Mouse (Mus musculus): ENCODE measurements around the gene Sec1. TPM values are rescaled to one million over a fixed set of nuclear protein-coding genes. Genes with fewer than 3 reads are reported as not detected.

Gene Sec1
- polyA plus RNA-seq, 1 experiment from 2014 or later: 0.13 TPM

- Histone ChIP-seq H3K27me3 (ENCODE audit: insufficient read depth, low read length) (no peaks in the 10 kb centered on the region), H3K27ac (no peak overlapping the region), H3K4me2 (ENCODE audit: low read length) (peak overlapping the region; percentile 67), H3K4me1 (replicated peaks; ENCODE audit: insufficient read depth, low read length) (peaks cover 37% of the 10 kb centered on the region), H3K9ac (ENCODE audit: low read depth, low read length) (no peak overlapping the region), H3K4me3 (replicated peaks; ENCODE audit: low read depth, low read length) (0 out of 2 replicates have a peak overlapping the region, but pooled peaks have one; percentile 4), H3K9me3 (replicated peaks; ENCODE audit: low read length) (no peaks in the 10 kb centered on the region), H3K36me3 (ENCODE audit: insufficient read depth, low read length) (0 out of 2 replicates have a peak, but pooled peaks cover 3% of the 10 kb centered on the region)
- ATAC-seq (replicated peaks; ENCODE audit: low FRiP score, low read depth) (no peak), DNase-seq (ENCODE audit: low spot score) (peak; percentile 66)
- TF ChIP-seq CTCF (IDR thresholded peaks at IDR 0.05; ENCODE audit: low read depth): no peak
- 56% methylated on average over 13 of the region's 17 CpGs for WGBS
These were observed 52.7 kb downstream of the Sec1 start for GRCm38 (mm10) chr7:45641391-45642040.

DNA sequence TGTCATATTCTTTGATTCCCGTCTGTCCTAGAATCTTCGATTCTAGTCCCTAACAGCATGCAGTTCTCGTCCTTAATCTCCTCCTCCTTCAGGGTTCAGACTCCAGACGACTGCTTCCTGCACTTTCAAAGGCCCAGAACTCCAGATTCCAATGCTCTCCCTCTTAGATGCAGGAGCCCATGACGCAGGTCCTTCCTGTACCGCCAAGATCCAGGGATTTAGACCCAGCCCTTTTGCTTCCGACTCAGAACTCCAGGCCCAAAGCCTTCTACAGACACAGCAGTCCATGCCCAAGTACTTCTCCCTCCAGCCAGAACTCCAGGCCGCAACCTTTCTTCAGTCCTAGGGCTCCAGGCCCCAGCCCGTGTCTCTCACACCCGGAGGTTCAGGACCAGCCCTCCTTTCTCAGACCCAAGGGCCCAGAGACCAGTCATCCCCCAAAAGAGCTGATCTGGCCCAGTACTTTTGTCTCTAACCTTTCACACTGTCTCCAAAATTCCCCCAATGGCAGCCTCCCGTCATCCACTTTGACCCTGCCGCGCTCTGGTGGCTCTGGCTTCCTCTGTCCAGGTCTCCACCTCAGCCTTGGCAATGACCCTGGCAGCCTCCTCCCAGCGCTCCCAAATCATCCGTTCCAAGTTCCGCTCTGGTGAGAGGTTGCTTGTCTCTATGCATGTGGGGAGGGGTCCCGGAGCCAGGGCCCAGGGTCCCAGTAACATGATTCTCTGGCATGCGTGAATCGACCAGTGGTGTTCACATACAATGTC, 53.8 kb downstream of the Sec1 start:
- TF ChIP-seq CTCF (IDR thresholded peaks at IDR 0.05; ENCODE audit: low read depth): no peak
- no peak overlapping the region; the same call in 1 of the 2 replicates for H3K27ac ChIP-seq
- H3K4me1 ChIP-seq (replicated peaks; ENCODE audit: insufficient read depth, low read length): peaks cover 37% of the 10 kb centered on the region
- no peak overlapping the region for H3K4me3 ChIP-seq (replicated peaks; ENCODE audit: low read depth, low read length)
- DNase-seq (ENCODE audit: low spot score): no peak
- H3K4me2 ChIP-seq (ENCODE audit: low read length): no peak overlapping the region
- 0 out of 2 replicates have a peak, but pooled peaks cover 4% of the 10 kb centered on the region for H3K36me3 ChIP-seq (ENCODE audit: insufficient read depth, low read length)
- WGBS: 59% methylated on average over 19 of the region's 19 CpGs
- no peaks in the 10 kb centered on the region for H3K9me3 ChIP-seq (replicated peaks; ENCODE audit: low read length)
- ATAC-seq (replicated peaks; ENCODE audit: low FRiP score, low read depth): no peak
- H3K27me3 ChIP-seq (ENCODE audit: insufficient read depth, low read length): no peaks in the 10 kb centered on the region
- H3K9ac ChIP-seq (ENCODE audit: low read depth, low read length): no peak overlapping the region

DNA sequence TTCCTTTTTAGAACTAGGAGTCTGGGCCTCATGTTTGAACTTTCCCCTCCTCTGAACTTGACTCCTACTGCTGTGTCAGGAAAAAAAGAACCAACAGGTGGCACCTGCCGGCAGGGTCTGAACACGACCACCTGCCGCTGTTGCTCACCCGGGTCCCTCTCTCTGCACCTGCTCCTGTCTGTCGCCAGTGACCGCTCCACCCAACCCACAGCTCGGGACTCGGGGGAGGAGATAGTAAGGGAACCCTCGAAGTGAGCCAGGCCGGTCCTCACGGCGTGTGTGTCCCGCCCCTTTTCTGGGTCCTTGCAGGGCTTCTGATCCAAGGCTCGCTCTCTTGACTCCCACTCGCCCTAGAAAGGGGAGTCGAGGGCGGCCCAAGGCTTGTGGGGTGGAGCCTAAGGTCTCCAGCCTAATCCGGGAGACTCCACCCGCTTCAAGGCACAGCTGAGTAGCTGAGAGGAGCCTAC, 54.6 kb downstream of the Sec1 start, which contains the start of gene Mamstr:
Gene Mamstr (plus strand): TSS at position 417 of the 467 bp plus-strand sequence.
- no peak within 1 kb of the TSS for H3K9ac ChIP-seq (ENCODE audit: low read depth, low read length)
- H3K4me1 ChIP-seq (replicated peaks; ENCODE audit: insufficient read depth, low read length): peaks cover 37% of the 10 kb centered on the region
- ATAC-seq (replicated peaks; ENCODE audit: low FRiP score, low read depth) (no peak), DNase-seq (ENCODE audit: low spot score) (no peak)
- TF ChIP-seq CTCF (IDR thresholded peaks at IDR 0.05; ENCODE audit: low read depth): no peak
- H3K36me3 ChIP-seq (ENCODE audit: insufficient read depth, low read length): 0 out of 2 replicates have a peak, but pooled peaks cover 4% of the 10 kb centered on the region
- 29% methylated on average over 19 of the region's 19 CpGs for WGBS
- no peak within 1 kb of the TSS for H3K4me3 ChIP-seq (replicated peaks; ENCODE audit: low read depth, low read length)
- H3K4me2 ChIP-seq (ENCODE audit: low read length): no peak within 1 kb of the TSS
- no peaks in the 10 kb centered on the region for H3K27me3 ChIP-seq (ENCODE audit: insufficient read depth, low read length)
- H3K27ac ChIP-seq: peak within 1 kb of the TSS; percentile 8; the same call in 1 of the 2 replicates
- no peaks in the 10 kb centered on the region for H3K9me3 ChIP-seq (replicated peaks; ENCODE audit: low read length)

GRCm38 (mm10) chr7:45638623-45639401, 55.4 kb downstream of the Sec1 start:
- peaks cover 37% of the 10 kb centered on the region for H3K4me1 ChIP-seq (replicated peaks; ENCODE audit: insufficient read depth, low read length)
- no peak overlapping the region for H3K9ac ChIP-seq (ENCODE audit: low read depth, low read length)

GRCm38 (mm10) chr7:45637710-45638109, 56.5 kb downstream of the Sec1 start:
- H3K4me2 ChIP-seq (ENCODE audit: low read length): no peak overlapping the region; the same call in 1 of the 2 replicates
- H3K4me3 ChIP-seq (replicated peaks; ENCODE audit: low read depth, low read length): no peak overlapping the region
- H3K9ac ChIP-seq (ENCODE audit: low read depth, low read length): no peak overlapping the region
- 95% methylated on average over 6 of the region's 6 CpGs for WGBS
- no peak overlapping the region for H3K27ac ChIP-seq
- H3K9me3 ChIP-seq (replicated peaks; ENCODE audit: low read length): no peaks in the 10 kb centered on the region
- no peaks in the 10 kb centered on the region for H3K27me3 ChIP-seq (ENCODE audit: insufficient read depth, low read length)
- H3K4me1 ChIP-seq (replicated peaks; ENCODE audit: insufficient read depth, low read length): peaks cover 32% of the 10 kb centered on the region
- no peak for TF ChIP-seq CTCF (IDR thresholded peaks at IDR 0.05; ENCODE audit: low read depth)
- 0 out of 2 replicates have a peak, but pooled peaks cover 4% of the 10 kb centered on the region for H3K36me3 ChIP-seq (ENCODE audit: insufficient read depth, low read length)
- no peak for DNase-seq (ENCODE audit: low spot score)
- no peak for ATAC-seq (replicated peaks; ENCODE audit: low FRiP score, low read depth)

More at GRCm38 (mm10) chr7:45638623-45639401, 55.4 kb downstream of the Sec1 start:
- no peak overlapping the region for H3K27ac ChIP-seq
- 23% methylated on average over 29 of the region's 29 CpGs for WGBS
- H3K9me3 ChIP-seq (replicated peaks; ENCODE audit: low read length): no peaks in the 10 kb centered on the region
- no peak for TF ChIP-seq CTCF (IDR thresholded peaks at IDR 0.05; ENCODE audit: low read depth)
- no peaks in the 10 kb centered on the region for H3K27me3 ChIP-seq (ENCODE audit: insufficient read depth, low read length)
- DNase-seq (ENCODE audit: low spot score) (peak; percentile 99), ATAC-seq (replicated peaks; ENCODE audit: low FRiP score, low read depth) (peak; percentile 81)
- H3K36me3 ChIP-seq (ENCODE audit: insufficient read depth, low read length): 0 out of 2 replicates have a peak, but pooled peaks cover 4% of the 10 kb centered on the region
- 0 out of 2 replicates have a peak overlapping the region, but pooled peaks have one; percentile 3 for H3K4me3 ChIP-seq (replicated peaks; ENCODE audit: low read depth, low read length)
- peak overlapping the region; percentile 34 for H3K4me2 ChIP-seq (ENCODE audit: low read length)
